Mouse (Mus musculus) thymus, postnatal 14 days (tissue): ENCODE results near the gene H2-Ab1.
"Not testable (repeated sequence)": the region's sequence is repeated elsewhere in the genome, so short reads cannot be mapped to it uniquely, and the experiment has no call there.

Source experiments
- DNase-seq: peaks from one replicate; pipeline ENCODE4 v3.0.0; 2021

H2-Ab1 gene

GRCm38 (mm10) chr17:34310526-34310925 is 53.0 kb downstream of the H2-Ab1 start:
- DNase-seq = not testable (repeated sequence)

- no peak for DNase-seq
These were observed 54.7 kb downstream of the H2-Ab1 start for GRCm38 (mm10) chr17:34312185-34312584.

- DNase-seq = peak; percentile 83
These were observed 55.9 kb downstream of the H2-Ab1 start for GRCm38 (mm10) chr17:34313393-34313792.

- DNase-seq = no peak
These were observed 56.8 kb downstream of the H2-Ab1 start for GRCm38 (mm10) chr17:34314286-34314685.

- DNase-seq = no peak
These were observed 58.0 kb downstream of the H2-Ab1 start for GRCm38 (mm10) chr17:34315512-34315911.

GRCm38 (mm10) chr17:34316697-34317096 is 59.2 kb downstream of the H2-Ab1 start:
- DNase-seq = no peak

GRCm38 (mm10) chr17:34317275-34317674 is 59.8 kb downstream of the H2-Ab1 start:
- DNase-seq = no peak
